Mouse (Mus musculus) hindbrain, postnatal 0 days (tissue): ENCODE results near the gene Olfr649. TPM values are rescaled to one million over a fixed set of nuclear protein-coding genes. Genes with fewer than 3 reads are reported as not detected.

ENCODE experiments used
- ATAC-seq: fragments of 200-750 bp; cut with Nextera tagmentation; 2 replicates; pipeline ENCODE4 v1.8.0; 2017; ENCODE audit warnings: mild to moderate bottlenecking, moderate TSS enrichment, moderate library complexity
- DNase-seq: peaks from one replicate; pipeline ENCODE4 v3.0.0-alpha.2; 2015; ENCODE audit warnings: low spot score
- H3K27ac ChIP-seq: fragments of 300-500 bp; sonication (generic); 2 replicates; pipeline ENCODE4 v1.5.1; 2014; ENCODE audit warnings: mild to moderate bottlenecking
- H3K27me3 ChIP-seq: fragments of 300-500 bp; sonication (generic); 2 replicates; pipeline ENCODE4 v1.6.1; 2014; ENCODE audit warnings: low read length, mixed read lengths; ENCODE audit not compliant: insufficient read depth
- H3K36me3 ChIP-seq: fragments of 300-500 bp; sonication (generic); 2 replicates; pipeline ENCODE4 v1.6.1; 2014; ENCODE audit warnings: low read length, mixed read lengths; ENCODE audit not compliant: insufficient read depth
- H3K4me1 ChIP-seq: fragments of 300-500 bp; sonication (generic); 2 replicates; pipeline ENCODE4 v1.6.1; 2014; ENCODE audit warnings: antibody characterized with exemption, low read length, mixed read lengths; ENCODE audit not compliant: insufficient read depth
- H3K4me2 ChIP-seq: fragments of 300-500 bp; sonication (generic); 2 replicates; pipeline ENCODE4 v1.6.1; 2014; ENCODE audit warnings: low read depth, mild to moderate bottlenecking, low read length, moderate library complexity, mixed read lengths
- H3K4me3 ChIP-seq: fragments of 300-500 bp; sonication (generic); 2 replicates; pipeline ENCODE4 v1.5.1; 2014; ENCODE audit warnings: low read length
- H3K9ac ChIP-seq: fragments of 300-500 bp; sonication (generic); replicated peaks from 2 replicates; pipeline ENCODE4 v1.6.1; 2014; ENCODE audit warnings: mild to moderate bottlenecking, low read length, moderate library complexity, mixed read lengths
- H3K9me3 ChIP-seq: fragments of 300-500 bp; sonication (generic); 2 replicates; pipeline ENCODE4 v1.6.1; 2016; ENCODE audit warnings: low read length, mixed read lengths
- CTCF ChIP-seq: IDR thresholded peaks from 2 replicates; pipeline ENCODE4 v1.5.1; 2016; ENCODE audit warnings: antibody characterized with exemption, control low read depth, low read depth
- WGBS: fragments of 180-500 bp; shearing (Covaris S2); extraction: QIAGEN DNeasy Blood & Tissue Kit; methylation state at CpG from one replicate; pipeline ENCODE4 v1.1.7; 2014; 5-methylcytosine and 5-hydroxymethylcytosine counted together
- polyA plus RNA-seq: library from polyadenylated mRNA; unstranded; fragments of >200 nt; fragmentation: Nextera tagmentation; extraction: Ambion mirVana; gene quantifications from 2 replicates; pipeline ENCODE4 v1.2.1, GENCODE M21; 2015
- total RNA-seq: library from RNA; depleted of rRNA; stranded (reverse); fragments of >200 nt; gene quantifications from 2 replicates; pipeline ENCODE4 v1.2.3, GENCODE M21; 2014; rRNA removed

The Olfr649 gene
- total and polyA plus RNA-seq, 2 experiments from 2014 or later, result not detected

- no peak overlapping the region for H3K27ac ChIP-seq
Observed at GRCm38 (mm10) chr7:104178422-104179054, 17.2 kb downstream of the Olfr649 start.

GRCm38 (mm10) chr7:104175085-104175484 lies 20.7 kb downstream of the Olfr649 start:
- TF ChIP-seq CTCF, result no peak
- no peak overlapping the region for H3K4me3 ChIP-seq
- DNase-seq, result no peak
- no peaks in the 10 kb centered on the region for H3K9me3 ChIP-seq
- H3K27me3 ChIP-seq, result no peaks in the 10 kb centered on the region
- H3K4me1 ChIP-seq, result no peaks in the 10 kb centered on the region
- no peak for ATAC-seq
- no peaks in the 10 kb centered on the region for H3K36me3 ChIP-seq
- H3K27ac ChIP-seq, result no peak overlapping the region
- H3K4me2 ChIP-seq, result no peak overlapping the region
- 23% methylated on average over 1 of the region's 1 CpGs for WGBS
- no peak overlapping the region for H3K9ac ChIP-seq

More at GRCm38 (mm10) chr7:104178422-104179054, 17.2 kb downstream of the Olfr649 start:
- Histone ChIP-seq H3K9ac (no peak overlapping the region), H3K4me2 (no peak overlapping the region), H3K4me3 (no peak overlapping the region), H3K36me3 (no peaks in the 10 kb centered on the region), H3K27me3 (no peaks in the 10 kb centered on the region), H3K9me3 (no peaks in the 10 kb centered on the region), H3K4me1 (no peaks in the 10 kb centered on the region)
- no peak for TF ChIP-seq CTCF
- DNase-seq, result peak; percentile 5
- ATAC-seq, result peak; percentile 51; the same call in 1 of the 2 replicates
- WGBS, result 52% methylated on average over 5 of the region's 5 CpGs

- Histone ChIP-seq H3K9ac (no peak overlapping the region), H3K27me3 (no peaks in the 10 kb centered on the region), H3K4me1 (no peaks in the 10 kb centered on the region), H3K9me3 (no peaks in the 10 kb centered on the region), H3K4me3 (no peak overlapping the region), H3K36me3 (no peaks in the 10 kb centered on the region), H3K4me2 (no peak overlapping the region), H3K27ac (no peak overlapping the region)
- DNase-seq, result no peak
- ATAC-seq, result no peak
- no peak for TF ChIP-seq CTCF
- WGBS, result 80% methylated on average over 6 of the region's 6 CpGs
Observed at GRCm38 (mm10) chr7:104169634-104170204, 26.1 kb downstream of the Olfr649 start.

GRCm38 (mm10) chr7:104167105-104167504 lies 28.7 kb downstream of the Olfr649 start:
- no peaks in the 10 kb centered on the region for H3K4me1 ChIP-seq
- no peaks in the 10 kb centered on the region for H3K36me3 ChIP-seq
- no peak overlapping the region for H3K9ac ChIP-seq
- H3K4me3 ChIP-seq, result no peak overlapping the region
- no peak for TF ChIP-seq CTCF
- WGBS, result 85% methylated on average over 6 of the region's 6 CpGs
- H3K27me3 ChIP-seq, result no peaks in the 10 kb centered on the region
- DNase-seq (no peak), ATAC-seq (no peak)
- H3K4me2 ChIP-seq, result no peak overlapping the region
- no peak overlapping the region for H3K27ac ChIP-seq
- H3K9me3 ChIP-seq, result no peaks in the 10 kb centered on the region

- DNase-seq (no peak), ATAC-seq (no peak)
- Histone ChIP-seq H3K9ac (no peak within 1 kb of the TSS), H3K4me2 (no peak within 1 kb of the TSS), H3K36me3 (no peaks in the 10 kb centered on the region), H3K9me3 (no peaks in the 10 kb centered on the region), H3K4me1 (no peaks in the 10 kb centered on the region), H3K27me3 (no peaks in the 10 kb centered on the region), H3K4me3 (no peak within 1 kb of the TSS), H3K27ac (no peak within 1 kb of the TSS)
- no peak for TF ChIP-seq CTCF
- WGBS, result 89% methylated on average over 2 of the region's 2 CpGs
Observed at GRCm38 (mm10) chr7:104150456-104150855, 45.3 kb downstream of the Olfr649 start, which contains the start of gene Ubqlnl. Gene Ubqlnl, minus strand, starts transcription at chr7:104150556.

GRCm38 (mm10) chr7:104143179-104143578 lies 52.6 kb downstream of the Olfr649 start, which contains the start of gene Ubqln3:
Gene Ubqln3, minus strand, starts transcription at chr7:104143279.
- H3K9me3 ChIP-seq, result no peaks in the 10 kb centered on the region
- TF ChIP-seq CTCF, result no peak
- H3K27me3 ChIP-seq, result no peaks in the 10 kb centered on the region
- no peak for DNase-seq
- no peak within 1 kb of the TSS for H3K27ac ChIP-seq
- 69% methylated on average over 3 of the region's 3 CpGs for WGBS
- no peak within 1 kb of the TSS for H3K9ac ChIP-seq
- H3K4me3 ChIP-seq, result no peak within 1 kb of the TSS
- H3K4me2 ChIP-seq, result no peak within 1 kb of the TSS
- H3K4me1 ChIP-seq, result no peaks in the 10 kb centered on the region
- ATAC-seq, result no peak
- H3K36me3 ChIP-seq, result no peaks in the 10 kb centered on the region

Other genes starting within 250 kb of the Olfr649 start
- gene Olfr635, start 224.8 kb downstream of the Olfr649 start, total RNA-seq, result not detected in 2 replicates
- gene Olfr635, start 224.8 kb downstream of the Olfr649 start, polyA plus RNA-seq, result not detected in 2 replicates
- not detected in 2 replicates for gene Olfr638, start 197.2 kb downstream of the Olfr649 start, total RNA-seq
- gene Olfr638, start 197.2 kb downstream of the Olfr649 start, polyA plus RNA-seq, result not detected in 2 replicates
- not detected in 2 replicates for gene Olfr639, start 178.7 kb downstream of the Olfr649 start, total RNA-seq
- 0.03 TPM in 1 of 2 replicates, not detected in the other for gene Olfr639, start 178.7 kb downstream of the Olfr649 start, polyA plus RNA-seq
- not detected in 2 replicates for gene Olfr640, start 170.4 kb downstream of the Olfr649 start, total RNA-seq
- gene Olfr640, start 170.4 kb downstream of the Olfr649 start, polyA plus RNA-seq, result not detected in 2 replicates
- not detected in 2 replicates for gene Olfr641, start 160.5 kb downstream of the Olfr649 start, total RNA-seq
- gene Olfr641, start 160.5 kb downstream of the Olfr649 start, polyA plus RNA-seq, result not detected in 2 replicates
- gene Olfr642, start 143.3 kb downstream of the Olfr649 start, total RNA-seq, result not detected in 2 replicates
- not detected in 2 replicates for gene Olfr642, start 143.3 kb downstream of the Olfr649 start, polyA plus RNA-seq
- gene 4930516K23Rik, start 134.5 kb downstream of the Olfr649 start, total RNA-seq, result not detected in 2 replicates
- gene 4930516K23Rik, start 134.5 kb downstream of the Olfr649 start, polyA plus RNA-seq, result not detected in 2 replicates
- gene Olfr644, start 124.1 kb downstream of the Olfr649 start, total RNA-seq, result not detected in 2 replicates
- gene Olfr644, start 124.1 kb downstream of the Olfr649 start, polyA plus RNA-seq, result not detected in 2 replicates
- gene Olfr645, start 110.5 kb downstream of the Olfr649 start, total RNA-seq, result not detected in 2 replicates
- gene Olfr645, start 110.5 kb downstream of the Olfr649 start, polyA plus RNA-seq, result not detected in 2 replicates
- not detected in 2 replicates for gene Olfr646, start 91.1 kb downstream of the Olfr649 start, total RNA-seq
- not detected in 2 replicates for gene Olfr646, start 91.1 kb downstream of the Olfr649 start, polyA plus RNA-seq
- not detected in 2 replicates for gene Ubqln5, start 66.2 kb downstream of the Olfr649 start, total RNA-seq
- gene Ubqln5, start 66.2 kb downstream of the Olfr649 start, polyA plus RNA-seq, result not detected in 2 replicates
- not detected in 2 replicates for gene Olfr643, start 58.6 kb downstream of the Olfr649 start, total RNA-seq
- not detected in 2 replicates for gene Olfr643, start 58.6 kb downstream of the Olfr649 start, polyA plus RNA-seq
- not detected in 2 replicates for gene Ubqln3, start 52.7 kb downstream of the Olfr649 start, total RNA-seq
- gene Ubqln3, start 52.7 kb downstream of the Olfr649 start, polyA plus RNA-seq, result not detected in 2 replicates
- not detected in 2 replicates for gene Ubqlnl, start 45.4 kb downstream of the Olfr649 start, total RNA-seq
- gene Ubqlnl, start 45.4 kb downstream of the Olfr649 start, polyA plus RNA-seq, result not detected in 2 replicates
- not detected in 2 replicates for gene Olfm5, start 31.2 kb downstream of the Olfr649 start, total RNA-seq
- gene Olfm5, start 31.2 kb downstream of the Olfr649 start, polyA plus RNA-seq, result not detected in 2 replicates
- gene Olfr648, start 12.6 kb downstream of the Olfr649 start, total RNA-seq, result not detected in 2 replicates
- gene Olfr648, start 12.6 kb downstream of the Olfr649 start, polyA plus RNA-seq, result 0.37 and 0.40 TPM in 2 replicates
- 0.29 and 0.37 TPM in 2 replicates for gene Trim6, start 22.8 kb upstream of the Olfr649 start, total RNA-seq
- 0.68 and 0.91 TPM in 2 replicates for gene Trim6, start 22.8 kb upstream of the Olfr649 start, polyA plus RNA-seq
- gene Trim34a, start 48.5 kb upstream of the Olfr649 start, total RNA-seq, result 1.3 and 1.9 TPM in 2 replicates
- gene Trim34a, start 48.5 kb upstream of the Olfr649 start, polyA plus RNA-seq, result 1.1 and 1.6 TPM in 2 replicates
- gene Trim5, start 92.1 kb upstream of the Olfr649 start, total RNA-seq, result 0.16 TPM in 1 of 2 replicates, not detected in the other
- gene Trim5, start 92.1 kb upstream of the Olfr649 start, polyA plus RNA-seq, result 0.25 and 0.47 TPM in 2 replicates
- 2.2 and 2.8 TPM in 2 replicates for gene Trim12a, start 119.5 kb upstream of the Olfr649 start, total RNA-seq
- 3.1 and 3.7 TPM in 2 replicates for gene Trim12a, start 119.5 kb upstream of the Olfr649 start, polyA plus RNA-seq
- not detected in 2 replicates for gene Trim34b, start 133.5 kb upstream of the Olfr649 start, total RNA-seq
- not detected in 2 replicates for gene Trim34b, start 133.5 kb upstream of the Olfr649 start, polyA plus RNA-seq
- 1.7 and 1.8 TPM in 2 replicates for gene Trim12c, start 157.4 kb upstream of the Olfr649 start, total RNA-seq
- 0.61 and 0.83 TPM in 2 replicates for gene Trim12c, start 157.4 kb upstream of the Olfr649 start, polyA plus RNA-seq
- gene Trim30b, start 173.9 kb upstream of the Olfr649 start, total RNA-seq, result 0.16 TPM in 1 of 2 replicates, not detected in the other
- not detected in 2 replicates for gene Trim30b, start 173.9 kb upstream of the Olfr649 start, polyA plus RNA-seq
- gene Trim30c, start 204.9 kb upstream of the Olfr649 start, total RNA-seq, result 1.2 TPM in 1 of 2 replicates, not detected in the other
- not detected in 2 replicates for gene Trim30c, start 204.9 kb upstream of the Olfr649 start, polyA plus RNA-seq